Mouse (Mus musculus) common myeloid progenitor, adult 5-6 weeks (primary cell): ENCODE measurements at regions not wholly inside any gene's neighbourhood (a gene's known extent, or its start where the extent isn't known, plus 50 kb on each side); places are given as distances from the start of the nearest gene placed in this dataset.

Source experiments
- ATAC-seq: replicated peaks from 2 replicates; pipeline ENCODE4 v1.8.0; 2016; ENCODE audit warnings: low read depth, mild to moderate bottlenecking, moderate TSS enrichment, inconsistent platforms; ENCODE audit not compliant: poor library complexity, severe bottlenecking

DNA sequence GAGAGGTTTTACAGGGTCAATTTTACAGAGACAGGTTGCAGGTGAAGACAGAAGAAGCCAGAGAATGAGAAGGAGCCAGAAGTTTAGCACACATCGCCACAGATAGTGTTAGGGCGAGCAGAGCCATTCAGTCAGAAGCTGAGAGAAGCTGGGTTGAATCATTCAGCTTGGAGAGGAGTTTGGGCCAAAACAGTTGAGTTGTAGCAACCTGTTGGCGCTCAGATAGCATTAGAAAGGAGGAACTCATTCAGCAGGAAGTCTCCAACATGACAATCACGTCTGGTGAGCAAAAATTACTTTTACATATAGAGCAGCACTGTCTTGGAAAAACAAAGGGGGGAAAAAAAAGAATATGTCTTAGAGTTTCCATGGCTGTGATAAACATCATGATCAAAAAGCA is 53.2 kb downstream of the Fam43a start:
- ATAC-seq = no peak

DNA sequence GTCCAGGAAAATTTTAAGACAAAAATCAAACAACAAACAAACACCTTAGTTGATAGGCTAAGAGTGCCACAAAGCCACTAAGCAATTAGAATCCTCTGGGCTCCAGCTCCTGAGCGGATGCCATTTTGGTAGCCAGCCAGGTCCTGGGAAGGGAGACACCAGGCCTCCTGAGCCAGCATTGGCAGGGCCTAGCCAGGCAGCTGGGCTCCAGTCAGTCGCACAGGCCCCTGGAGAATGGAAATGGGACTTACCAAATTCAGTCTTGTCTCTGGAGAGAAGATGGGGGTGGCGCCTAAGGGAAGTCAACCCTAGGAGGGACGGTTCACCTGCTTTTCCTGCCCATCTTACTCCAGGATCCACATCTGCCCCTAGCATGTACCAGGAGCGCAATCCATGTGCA is 54.3 kb downstream of the Fam43a start:
- ATAC-seq = no peak

DNA sequence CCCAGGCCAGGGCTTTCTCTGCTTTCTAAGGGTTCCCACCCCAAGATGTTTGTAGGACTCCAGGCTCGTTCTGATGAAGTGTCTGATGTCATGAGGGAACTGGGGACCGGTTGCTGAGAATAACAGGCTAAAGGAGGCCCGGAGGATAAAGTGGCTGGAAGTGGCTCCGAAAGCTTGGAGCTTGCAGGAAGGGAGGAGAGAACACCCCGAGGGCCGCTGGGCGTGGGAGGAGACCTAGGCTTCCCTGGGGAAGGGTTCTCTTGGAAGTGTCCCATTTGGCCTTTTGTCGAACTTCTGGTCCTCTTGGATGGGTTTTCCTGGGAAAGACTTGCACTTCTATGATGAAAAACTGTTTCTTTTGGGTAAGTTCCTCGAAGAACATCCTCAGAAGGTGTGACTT is 54.7 kb downstream of the Fam43a start:
- no peak for ATAC-seq

DNA sequence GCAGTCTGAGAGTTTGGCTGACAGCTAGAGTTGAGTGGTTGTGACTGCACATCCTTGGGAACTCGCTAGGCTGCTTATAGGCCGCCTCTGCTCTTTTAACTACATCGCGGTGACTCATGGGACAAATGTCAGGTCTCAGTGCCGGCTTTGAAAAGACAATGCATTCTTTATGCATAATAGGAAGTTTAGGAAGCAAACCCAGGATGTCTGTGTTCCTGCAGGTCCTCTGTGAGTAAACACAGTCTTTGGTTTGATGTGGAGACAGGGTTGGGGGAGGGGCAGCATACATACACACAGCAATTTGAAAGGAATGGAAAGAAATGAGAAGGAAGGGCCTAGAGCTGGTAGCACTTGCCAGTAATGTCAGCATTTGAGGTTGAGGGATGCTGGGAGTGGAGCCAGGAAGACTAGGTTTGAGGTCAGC is 56.3 kb downstream of the Fam43a start:
- ATAC-seq = no peak

DNA sequence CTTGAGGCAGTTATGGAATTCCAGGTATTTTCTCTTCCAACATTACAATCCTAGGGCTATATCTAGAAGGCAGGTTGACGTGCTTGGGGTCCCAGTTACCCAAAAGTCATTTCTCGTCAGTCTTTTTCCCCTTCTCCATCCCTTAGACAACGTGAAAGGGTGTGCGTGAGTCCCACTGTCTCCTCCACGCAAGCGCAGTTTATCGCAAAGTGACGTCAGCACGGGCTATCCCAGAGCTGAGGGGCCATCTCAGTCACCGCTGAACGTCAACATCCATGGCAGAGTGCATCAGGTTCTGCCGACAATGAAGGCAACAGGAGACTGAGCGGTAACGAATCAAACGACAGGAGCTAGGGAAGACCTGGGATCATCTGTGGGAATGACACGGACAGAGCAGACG is 57.4 kb downstream of the Fam43a start:
- ATAC-seq = no peak

DNA sequence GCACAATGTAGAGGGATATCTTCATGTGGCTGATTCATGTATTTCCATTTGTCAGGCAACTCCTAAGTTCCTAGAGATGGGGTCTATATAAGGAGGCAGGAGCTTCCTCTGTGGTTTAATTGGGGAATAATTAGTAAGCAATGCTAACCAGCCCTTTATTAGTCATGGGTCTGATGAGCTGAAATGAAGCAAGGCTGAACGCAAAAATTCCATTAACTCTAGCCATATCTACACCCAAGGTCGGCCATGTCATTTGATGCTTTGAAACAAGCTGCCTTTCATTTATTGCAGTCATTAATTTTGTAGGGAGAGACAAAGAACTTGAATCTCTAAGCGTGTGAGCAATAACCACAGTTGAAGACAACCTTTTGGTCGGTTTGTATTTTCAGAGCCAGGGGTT is 59.4 kb downstream of the Fam43a start:
- no peak for ATAC-seq

DNA sequence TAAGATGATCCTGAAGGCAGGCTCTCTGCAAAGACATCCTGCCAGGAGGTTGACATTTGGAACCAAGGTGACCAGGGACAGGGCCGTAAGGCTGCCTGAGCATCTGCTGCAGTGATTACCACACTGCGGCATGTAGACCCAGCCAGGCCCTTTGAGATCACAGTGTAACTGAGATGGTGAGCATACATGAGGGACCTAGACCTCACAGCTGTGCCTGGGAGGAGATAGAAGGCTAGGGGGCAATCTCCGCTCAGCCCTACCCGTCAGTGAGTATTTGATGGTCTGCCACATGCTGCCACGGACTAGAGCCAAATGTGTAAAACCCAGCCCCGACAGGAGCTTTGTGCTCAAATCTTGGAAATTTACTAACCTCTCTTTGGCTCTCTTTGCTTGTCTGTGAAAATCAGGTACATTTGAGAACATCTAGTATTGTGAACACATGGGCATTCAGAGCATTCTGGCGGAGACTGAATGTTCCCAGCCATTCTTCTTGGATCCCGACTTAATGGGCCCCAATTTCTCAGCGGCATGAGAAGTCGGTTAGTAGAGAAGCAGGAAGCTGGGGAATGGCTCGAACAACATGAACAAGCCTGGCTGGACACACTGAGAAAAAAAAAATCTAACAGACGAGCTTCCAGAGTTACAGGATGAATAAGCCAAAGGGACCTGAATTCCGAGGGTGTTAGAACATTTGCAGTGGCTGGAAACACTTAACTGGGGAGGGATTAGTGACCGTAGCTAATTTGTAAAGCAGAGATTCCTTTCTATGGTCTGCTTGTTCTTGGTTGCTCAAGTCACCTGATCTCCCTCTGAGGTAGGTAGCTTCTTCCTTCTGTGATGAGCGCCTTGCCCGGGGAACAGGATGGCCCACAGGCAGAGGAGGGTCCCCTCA is 61.8 kb downstream of the Fam43a start:
- no peak for ATAC-seq

DNA sequence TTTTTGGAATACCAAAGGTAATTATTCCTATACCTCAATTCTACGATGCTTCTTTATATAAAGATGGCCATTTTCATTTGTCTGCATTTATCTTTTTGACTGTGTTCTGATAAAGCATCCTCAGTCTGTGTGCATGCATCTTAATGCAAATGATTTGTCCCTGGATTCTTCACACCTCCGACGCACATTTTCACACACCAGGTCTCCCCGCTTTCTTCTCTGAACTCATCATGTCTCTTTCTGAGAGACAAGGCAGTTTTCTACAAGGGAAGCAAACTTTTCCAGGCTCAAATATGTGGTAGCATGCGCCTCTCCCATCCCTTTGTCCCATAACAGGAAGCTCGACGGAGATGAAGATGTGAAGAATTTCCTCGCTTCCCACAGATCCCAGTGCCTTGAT is 63.5 kb downstream of the Fam43a start:
- ATAC-seq = no peak

DNA sequence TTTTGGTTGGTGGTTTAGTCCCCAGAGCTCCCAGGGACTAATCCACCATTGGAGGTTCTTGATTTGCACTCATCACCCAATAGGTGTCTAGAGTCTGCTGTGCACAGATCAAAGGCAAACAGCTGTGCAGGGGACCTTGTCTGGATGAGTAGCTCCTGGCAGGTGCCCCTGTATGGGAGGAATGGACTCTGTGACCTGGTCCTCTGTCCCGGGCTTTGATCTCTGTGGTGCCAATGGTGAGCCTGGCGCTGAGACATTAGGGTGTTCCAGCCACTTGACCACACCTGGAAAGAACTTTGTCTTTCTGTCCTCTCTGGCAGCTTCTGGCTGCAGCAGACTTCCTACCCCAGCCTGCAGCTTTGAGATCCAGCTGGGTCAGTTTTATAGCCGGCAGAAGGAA is 64.4 kb downstream of the Fam43a start:
- no peak for ATAC-seq

DNA sequence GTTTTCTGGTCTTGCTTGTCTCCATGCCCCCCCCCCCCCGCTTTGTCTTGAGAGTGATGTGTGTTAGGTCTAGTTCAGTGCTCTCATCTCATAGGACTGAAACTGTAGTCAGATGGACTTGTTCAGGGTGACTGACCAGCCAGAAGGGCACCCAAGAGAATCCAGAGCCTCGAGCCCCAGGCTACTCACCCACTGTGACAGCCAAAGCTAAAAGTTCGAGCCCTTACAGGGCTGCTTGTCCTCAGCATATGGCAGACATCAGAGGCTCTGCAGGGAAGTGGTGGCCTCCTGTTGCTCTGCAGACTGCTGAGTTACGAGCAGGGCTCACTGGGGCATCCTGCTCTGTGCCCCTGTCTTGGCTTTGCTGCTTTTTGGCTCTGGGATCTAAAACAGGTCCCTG is 64.9 kb downstream of the Fam43a start:
- no peak for ATAC-seq

DNA sequence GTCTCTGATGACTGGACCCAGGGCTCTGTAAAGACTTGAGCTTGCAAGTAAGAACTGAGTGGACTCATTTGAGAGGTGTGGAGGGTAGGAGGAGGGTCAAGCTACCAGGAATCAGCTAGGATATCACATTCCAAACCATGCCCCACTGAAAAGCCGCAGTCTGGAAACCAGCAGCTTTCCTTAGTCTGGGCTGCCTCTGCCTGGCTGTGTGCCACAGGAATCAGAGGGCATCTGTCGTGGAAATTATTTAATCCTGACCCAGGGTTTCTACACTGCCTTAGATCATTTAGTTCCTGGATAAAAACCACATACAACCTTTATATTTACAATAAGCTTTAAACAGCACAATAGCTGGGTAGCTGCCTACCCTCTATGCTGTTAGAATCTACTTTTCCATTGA is 66.4 kb downstream of the Fam43a start:
- ATAC-seq = no peak

DNA sequence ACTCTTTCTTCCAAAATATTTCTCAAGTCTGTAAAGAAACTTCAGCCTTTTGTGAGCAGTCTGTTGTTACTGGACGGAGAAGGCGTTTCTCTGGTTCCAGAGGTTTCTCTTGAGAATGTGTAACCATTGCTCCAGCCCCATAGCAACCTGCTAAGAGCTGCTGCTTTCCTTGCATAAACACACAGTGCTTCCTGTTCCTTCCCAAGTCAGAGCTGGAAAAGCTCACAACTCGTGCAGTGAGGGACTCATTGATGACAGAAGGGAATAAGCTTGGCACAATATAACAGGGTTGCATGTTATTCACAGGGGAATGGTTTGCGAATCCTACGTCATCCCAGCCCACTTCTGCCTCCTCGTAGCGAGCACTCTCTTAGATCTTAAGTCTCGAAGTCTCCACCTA is 70.4 kb downstream of the Fam43a start:
- ATAC-seq = no peak

DNA sequence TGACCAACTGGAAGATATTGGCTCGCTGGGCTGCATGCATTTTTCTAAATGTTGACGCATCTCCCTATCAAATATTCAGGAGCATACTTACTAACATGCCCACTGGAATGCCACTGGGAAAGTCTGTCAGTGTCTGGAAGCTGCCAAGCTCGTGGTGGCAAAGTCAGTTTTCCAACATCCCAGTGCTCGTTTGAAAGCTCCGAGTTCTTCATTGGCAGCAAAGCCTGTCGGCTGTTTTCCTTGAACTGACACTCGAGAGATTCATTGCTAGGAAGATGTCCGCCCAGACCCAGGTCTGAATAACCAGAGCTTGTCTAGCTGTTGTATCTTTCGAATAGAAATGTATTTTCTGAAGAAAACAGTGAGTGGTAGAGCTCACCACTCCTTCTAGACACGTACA is 72.1 kb downstream of the Fam43a start:
- no peak for ATAC-seq

DNA sequence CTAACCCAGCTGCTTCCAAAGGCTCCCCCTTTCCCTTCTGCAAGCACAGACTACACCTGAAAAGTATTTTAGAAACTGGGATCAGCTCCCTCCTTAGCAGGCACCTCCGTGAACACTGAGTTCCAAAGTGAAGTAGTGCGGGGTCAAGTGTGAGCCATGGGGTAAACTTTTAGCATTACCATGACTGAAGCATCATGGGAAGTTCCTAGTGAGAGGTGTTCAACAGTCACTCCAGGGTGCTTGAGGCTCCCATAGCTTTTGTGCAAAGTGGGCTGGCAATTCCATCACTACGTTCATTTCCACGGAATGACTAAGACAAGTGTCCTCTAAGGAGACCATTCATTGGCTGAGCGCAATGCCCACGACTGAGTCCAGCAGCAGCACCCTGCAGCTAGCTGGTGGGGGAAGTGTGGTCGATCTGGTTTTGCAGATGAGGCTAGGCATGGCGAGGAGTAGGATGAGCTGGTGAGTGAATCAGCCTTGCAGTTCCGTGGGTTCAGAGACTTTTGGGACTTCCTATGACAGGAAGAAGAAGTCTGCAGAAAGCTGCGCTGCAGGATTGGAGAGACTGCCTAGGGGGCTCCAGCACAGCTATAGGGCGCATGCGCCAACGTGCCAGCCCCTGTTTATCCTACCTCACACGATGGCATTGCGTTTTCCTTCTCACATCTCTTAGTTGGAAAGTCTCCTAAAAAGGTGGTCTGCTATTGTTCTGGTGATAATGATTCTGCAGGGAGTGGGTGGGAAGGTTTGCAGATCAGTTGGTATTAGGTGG is 73.4 kb downstream of the Fam43a start:
- no peak for ATAC-seq

DNA sequence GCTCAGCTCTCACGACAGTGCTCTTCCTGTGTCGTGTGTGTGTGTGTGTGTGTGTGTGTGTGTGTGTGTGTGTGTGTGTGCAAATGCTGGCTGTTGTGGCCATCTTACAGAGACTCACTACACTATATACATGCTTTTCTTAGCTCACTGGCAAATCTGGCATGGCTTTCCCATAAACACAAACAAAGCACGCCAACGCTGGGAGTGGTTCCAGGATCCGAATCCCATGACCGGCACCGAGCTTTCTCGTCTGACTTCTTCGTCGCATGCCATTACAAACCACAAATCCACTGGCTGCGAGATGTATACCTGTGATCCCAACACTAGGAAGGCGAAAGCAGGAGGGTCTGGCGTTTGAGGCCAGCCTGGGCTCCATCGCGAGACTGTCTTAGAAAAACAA is 74.1 kb downstream of the Fam43a start:
- ATAC-seq = no peak

DNA sequence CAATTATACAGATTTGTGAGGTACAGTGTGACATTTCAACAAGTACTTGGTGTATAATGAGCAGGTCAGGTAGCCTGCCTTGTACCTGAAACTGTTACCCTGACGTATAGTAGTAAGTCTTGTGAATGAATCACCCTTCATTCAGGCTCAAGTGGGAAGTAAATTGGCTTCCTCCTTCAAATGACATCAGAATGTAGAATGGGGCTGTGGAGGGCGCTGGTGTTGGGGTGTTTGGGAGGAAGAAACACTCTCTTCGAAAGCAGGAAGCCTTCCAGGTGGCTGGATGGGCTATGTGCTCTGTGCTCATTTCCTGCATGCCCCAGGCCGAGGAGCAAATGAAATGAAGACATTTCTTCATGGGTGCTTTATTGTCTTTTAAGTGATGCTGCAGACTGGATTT is 76.3 kb downstream of the Fam43a start:
- ATAC-seq = peak; percentile 50; the same call in 1 of the 2 replicates

DNA sequence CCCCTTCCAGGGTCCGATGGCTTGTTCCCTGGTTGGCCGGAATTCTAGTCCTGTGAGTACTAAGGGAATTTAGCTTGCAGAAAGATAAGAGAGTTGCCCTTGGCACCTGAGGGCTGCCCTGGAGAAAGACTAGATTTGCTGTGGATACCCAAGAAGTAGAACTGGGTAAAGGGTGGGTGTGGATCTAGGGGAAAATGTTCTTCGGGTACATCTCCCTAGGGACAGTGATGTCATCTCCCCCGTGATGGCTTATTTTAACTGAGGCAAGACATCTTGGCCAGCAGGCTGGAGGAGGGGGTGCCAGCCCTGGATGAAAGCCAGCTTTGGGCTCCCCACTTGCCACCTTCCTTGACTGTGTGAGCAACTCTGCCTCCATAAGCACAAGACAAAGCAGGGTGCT is 77.5 kb downstream of the Fam43a start:
- ATAC-seq = no peak

DNA sequence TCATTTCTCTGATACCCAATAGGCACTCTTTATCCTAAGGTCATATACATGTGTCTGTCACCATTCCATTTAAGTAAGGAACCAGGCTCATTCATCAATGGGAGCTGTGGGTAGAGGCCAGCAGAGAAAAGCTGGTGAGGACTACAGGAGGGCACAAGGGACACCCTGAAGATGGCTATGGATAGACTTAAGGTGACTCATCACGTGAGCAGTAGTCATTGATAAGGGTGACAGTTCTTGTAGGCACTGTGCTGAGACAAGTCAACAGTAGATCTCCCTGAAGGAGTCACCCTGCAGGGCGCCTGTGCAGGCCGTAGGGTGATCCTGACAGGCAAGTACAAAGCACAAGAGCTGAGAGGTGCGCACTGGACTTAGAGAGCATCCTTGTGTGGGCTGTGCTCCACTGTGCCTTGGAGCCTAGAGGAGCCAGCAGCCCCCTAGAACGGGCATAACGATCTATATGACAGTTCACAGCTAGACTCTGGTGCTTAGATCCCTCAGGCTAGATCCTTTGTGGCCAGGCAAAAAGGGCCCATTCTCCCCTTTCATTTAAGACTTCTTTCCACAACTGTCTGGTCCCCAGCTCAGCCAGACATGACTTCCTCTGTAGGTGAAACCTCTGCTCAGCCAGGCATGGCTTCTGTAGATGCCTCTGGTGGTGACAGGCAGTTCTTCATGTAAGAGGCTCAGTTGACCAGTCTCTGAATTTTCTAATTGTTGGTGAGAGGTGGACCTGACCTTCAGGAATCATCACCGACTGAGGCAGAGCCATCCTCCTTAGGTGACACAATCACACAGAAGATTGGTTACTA is 78.6 kb downstream of the Fam43a start:
- no peak for ATAC-seq

DNA sequence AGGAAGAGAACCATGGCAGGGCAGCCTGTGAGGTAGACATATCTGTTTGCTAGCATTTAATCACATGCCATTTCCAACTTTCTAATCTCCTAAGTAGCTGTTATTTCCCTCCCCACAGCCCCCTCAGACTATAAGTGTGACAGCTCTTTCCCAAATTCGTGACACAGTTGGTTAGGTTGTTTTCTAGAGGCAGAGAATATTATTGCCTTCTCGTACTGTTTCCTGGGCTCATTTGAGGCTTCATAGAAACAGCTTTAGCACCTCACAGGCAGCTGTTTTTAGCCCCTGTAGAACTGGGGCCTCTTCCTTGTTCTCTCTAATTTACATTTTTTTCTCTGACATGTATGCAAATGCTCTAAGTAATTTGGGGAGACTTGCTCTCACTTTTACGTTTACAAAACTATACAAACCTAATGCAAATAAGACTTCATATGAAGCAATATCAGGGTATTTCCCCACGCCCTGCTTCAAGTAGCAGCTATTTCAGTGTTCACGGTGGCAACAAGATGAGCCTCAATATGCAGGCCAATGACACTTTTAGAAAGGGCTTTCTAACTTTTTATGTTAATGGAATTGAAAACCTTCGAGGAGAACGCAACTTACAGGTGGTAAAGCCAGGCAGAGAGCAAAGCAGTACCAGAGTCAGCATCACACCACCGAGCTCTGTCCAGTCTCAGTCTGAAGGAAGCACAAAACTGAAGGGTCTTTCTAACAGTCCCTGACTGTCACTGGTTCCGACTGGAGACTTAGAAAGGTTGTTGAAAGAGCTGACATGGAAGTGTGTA is 79.4 kb downstream of the Fam43a start:
- ATAC-seq = no peak

DNA sequence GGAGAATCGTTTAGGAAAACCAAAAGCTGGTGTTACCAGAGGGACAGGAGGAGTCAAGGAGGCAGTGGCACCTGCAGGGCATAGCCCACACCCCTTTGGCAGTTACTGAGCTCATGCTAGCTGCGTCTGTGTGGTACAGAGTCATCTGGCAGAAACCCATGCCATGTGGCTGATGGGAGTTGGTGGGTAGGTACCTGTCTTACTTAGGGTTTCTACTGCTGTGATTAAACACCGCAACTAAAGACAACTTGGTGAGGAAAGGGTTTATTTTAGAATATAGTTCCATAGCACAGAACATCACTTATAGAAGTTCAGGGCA is 79.9 kb downstream of the Fam43a start:
- ATAC-seq = no peak
